In the genomic region with DNA sequence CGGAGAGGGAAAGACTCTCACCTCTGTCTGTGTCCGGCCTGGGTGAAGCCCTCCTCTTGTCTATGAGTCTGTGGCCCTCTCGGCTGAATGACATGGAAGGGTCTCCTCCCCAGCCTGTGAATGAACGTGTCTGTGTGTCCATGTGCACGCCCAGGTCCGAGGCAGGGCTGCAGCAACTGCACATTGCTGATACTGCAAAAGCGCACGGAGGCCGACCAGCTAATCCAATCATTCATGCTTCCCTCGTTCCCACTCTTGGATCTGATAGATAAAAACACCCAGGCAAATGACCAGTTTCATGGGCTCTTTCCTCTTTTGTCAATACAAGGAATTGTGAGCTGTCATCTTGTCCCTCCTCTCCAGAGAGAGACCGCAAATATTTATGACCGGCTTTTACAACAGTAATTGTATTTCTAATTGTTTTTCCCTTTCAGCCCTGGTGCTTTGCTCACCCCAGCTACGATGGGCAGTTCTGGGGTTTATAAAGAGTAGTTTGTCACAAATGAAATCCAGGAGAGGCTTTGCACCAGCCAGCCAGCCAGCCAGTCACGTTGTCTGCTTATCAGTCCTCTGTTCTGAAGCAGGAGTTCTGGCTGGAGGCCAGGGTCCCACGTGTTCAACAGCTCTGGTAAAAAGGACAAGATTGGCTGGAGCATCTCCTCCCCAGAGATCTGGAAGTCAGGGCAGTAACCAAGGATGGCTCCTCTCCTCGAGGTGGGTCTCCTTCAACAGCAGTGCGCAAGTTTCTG, we compare ENCODE assay signal across 9 mouse cellular contexts.
DNase-seq lines count a peak whose midpoint lies in the region; ATAC-seq and TF ChIP-seq lines count a peak whose summit lies in the region.
"Had no signal": no experiment of that assay in that cellular context is flagged by ENCODE, and none has a peak within 500 bp of the region (broad histone marks: within the 10 kb centered on the region; RNA-seq: fewer than 3 reads in every experiment).

No protein-coding gene starts in this region.

- no peak overlapping the region for H3K27ac ChIP-seq in layer of hippocampus, adult 2 months
- H3K27ac ChIP-seq in heart, embryonic 13.5 days (replicated peaks) = peak overlapping the region; percentile 13; the same call in 1 of the 2 replicates
- H3K27ac ChIP-seq: liver, embryonic 15.5 days had no signal

- no peaks in the 10 kb centered on the region for H3K36me3 ChIP-seq in heart, embryonic 13.5 days
- H3K36me3 ChIP-seq: liver, embryonic 15.5 days had no signal

- H3K9ac ChIP-seq in heart, embryonic 13.5 days = no peak overlapping the region
- H3K9ac ChIP-seq: liver, embryonic 15.5 days had no signal

- peak overlapping the region; percentile 4 for H3K4me2 ChIP-seq in heart, embryonic 13.5 days
- H3K4me2 ChIP-seq: liver, embryonic 15.5 days had no signal

- H3K9me3 ChIP-seq in heart, embryonic 13.5 days = no peaks in the 10 kb centered on the region
- H3K9me3 ChIP-seq: liver, embryonic 15.5 days had no signal

- WGBS in heart, embryonic 13.5 days = 46% methylated on average over 17 of the region's 17 CpGs

- no peak for TF ChIP-seq CTCF in layer of hippocampus, adult 2 months (conservative IDR thresholded peaks at IDR 0.05)

- H3K4me3 ChIP-seq in layer of hippocampus, adult 2 months = no peak overlapping the region
- H3K4me3 ChIP-seq in heart, embryonic 13.5 days = no peak overlapping the region
- H3K4me3 ChIP-seq: liver, embryonic 15.5 days had no signal

- peak; percentile 42; the same call in 1 of the 2 replicates for ATAC-seq in heart, embryonic 13.5 days (ENCODE audit: extremely low read depth, insufficient number of reproducible peaks, low FRiP score, low TSS enrichment)

- H3K4me1 ChIP-seq in heart, embryonic 13.5 days = peaks cover 19% of the 10 kb centered on the region
- H3K4me1 ChIP-seq: liver, embryonic 15.5 days had no signal

- DNase-seq in layer of hippocampus, adult 11-12 months (ENCODE audit: low spot score) = peak; percentile 19
- DNase-seq in layer of hippocampus, adult 2 months (ENCODE audit: low spot score in 2 of 2) = no peak
- DNase-seq in Muller cell, postnatal 12 days (ENCODE audit: inconsistent ontology term) = peak; percentile 53
- peak; percentile 74 for DNase-seq in cerebellum, adult 11-12 months
- DNase-seq in retina, embryonic 14.5 days (ENCODE audit: low spot score) = peak; percentile 56
- no peak for DNase-seq in left cerebral cortex, adult 18-20 months (ENCODE audit: low spot score in 2 of 2)
- DNase-seq in thymus, postnatal 4 days = no peak

- H3K27me3 ChIP-seq in heart, embryonic 13.5 days (replicated peaks) = peaks cover 12% of the 10 kb centered on the region; the same call in 1 of the 2 replicates
- H3K27me3 ChIP-seq: liver, embryonic 15.5 days had no signal

Comparison
In these comparisons a context has a peak if more than half of its experiments do, and no peak if none do; other contexts are left out.
1. DNase-seq: peak in layer of hippocampus, adult 11-12 months (single experiment), Muller cell, postnatal 12 days (single experiment), cerebellum, adult 11-12 months (single experiment) and retina, embryonic 14.5 days (single experiment); none in layer of hippocampus, adult 2 months (0 of 2), left cerebral cortex, adult 18-20 months (0 of 2) and thymus, postnatal 4 days (single experiment).